Mouse (Mus musculus) CH12.LX (cell line): Measurements from ENCODE around the gene Enkd1. TPM values are rescaled to one million over a fixed set of nuclear protein-coding genes. Genes with fewer than 3 reads are reported as not detected.

ENCODE experiments used
- DNase-seq: peaks from one replicate; pipeline ENCODE4 v3.0.0-alpha.2; 2013; ENCODE audit errors: extremely low read depth
- H3K27ac ChIP-seq: 2 replicates; pipeline ENCODE4 v1.5.1; 2012; ENCODE audit warnings: low read depth, mild to moderate bottlenecking, control low read depth, moderate library complexity; ENCODE audit not compliant: insufficient read depth
- H3K27me3 ChIP-seq: replicated peaks from 2 replicates; pipeline ENCODE3; 2012; ENCODE audit warnings: inconsistent platforms
- H3K36me3 ChIP-seq, 2 experiments: replicated peaks in 1 of 2; 2 replicates each; pipeline versions ENCODE3 to v1.6.1; 2012; ENCODE audit warnings: inconsistent platforms in 1 of 2, low read length in 1 of 2, mild to moderate bottlenecking in 1 of 2, mixed read lengths in 1 of 2, moderate library complexity in 1 of 2; ENCODE audit not compliant: control insufficient read depth in 1 of 2, insufficient read depth in 1 of 2
- H3K4me1 ChIP-seq, 2 experiments: 2 replicates each; pipeline ENCODE4 v1.6.1; 2012; ENCODE audit warnings: inconsistent platforms in 1 of 2, moderate library complexity in 1 of 2; ENCODE audit not compliant: insufficient read depth in 2 of 2, control insufficient read depth in 1 of 2
- H3K4me2 ChIP-seq: 2 replicates; pipeline ENCODE4 v1.6.1; 2012; ENCODE audit warnings: low read depth, mild to moderate bottlenecking, control low read depth; ENCODE audit not compliant: poor library complexity, insufficient read depth, severe bottlenecking
- H3K4me3 ChIP-seq, 3 experiments: fragments of 150-350 bp in 1 of 3; sonication (generic) in 1 of 3; replicated peaks in 1 of 3; 2 replicates each; pipeline versions ENCODE3 to v1.5.1; 2011 to 2012; ENCODE audit warnings: low read depth in 2 of 3, low read length in 2 of 3, mild to moderate bottlenecking in 2 of 3, moderate library complexity in 2 of 3, control low read depth in 1 of 3, improper control_type of control experiment in 1 of 3, inconsistent platforms in 1 of 3, mixed read lengths in 1 of 3; ENCODE audit not compliant: poor library complexity in 1 of 3
- H3K79me2 ChIP-seq: replicated peaks from 2 replicates; pipeline ENCODE4 v1.6.1; 2012; ENCODE audit warnings: mild to moderate bottlenecking, moderate library complexity; ENCODE audit not compliant: control insufficient read depth, poor library complexity, insufficient read depth, severe bottlenecking; ENCODE audit errors: extremely low read depth
- H3K9ac ChIP-seq: 2 replicates; pipeline ENCODE4 v1.6.1; 2012; ENCODE audit warnings: low read depth, mild to moderate bottlenecking, control low read depth, moderate library complexity; ENCODE audit not compliant: insufficient read depth
- H3K9me3 ChIP-seq: replicated peaks from 2 replicates; pipeline ENCODE3; 2012; ENCODE audit warnings: low read length, inconsistent platforms, mixed read lengths
- BHLHE40 ChIP-seq: IDR thresholded peaks from 2 replicates; pipeline ENCODE4 v1.6.1; 2011; ENCODE audit warnings: mild to moderate bottlenecking, low read depth, low read length, improper control_type of control experiment
- CHD2 ChIP-seq: IDR thresholded peaks from 2 replicates; pipeline ENCODE4 v1.6.1; 2011; ENCODE audit warnings: low read length, improper control_type of control experiment
- CTCF ChIP-seq, 2 experiments: IDR thresholded peaks in 1 of 2; conservative IDR thresholded peaks in 1 of 2; 2 replicates each; pipeline ENCODE4 v1.5.1; 2011 to 2012; ENCODE audit warnings: low read depth in 2 of 2, low read length in 2 of 2, improper control_type of control experiment in 1 of 2, inconsistent platforms in 1 of 2, mild to moderate bottlenecking in 1 of 2, moderate library complexity in 1 of 2
- GABPA ChIP-seq: IDR thresholded peaks from 2 replicates; pipeline ENCODE4 v1.6.1; 2012; ENCODE audit warnings: low read depth, low read length, improper control_type of control experiment, inconsistent platforms; ENCODE audit not compliant: insufficient replicate concordance
- HCFC1 ChIP-seq: IDR thresholded peaks from 2 replicates; pipeline ENCODE4 v1.6.1; 2012; ENCODE audit warnings: low read depth, mild to moderate bottlenecking, inconsistent platforms, low read length, improper control_type of control experiment
- KAT2A ChIP-seq: IDR thresholded peaks from 2 replicates; pipeline ENCODE4 v1.6.1; 2012; ENCODE audit warnings: low read length, improper control_type of control experiment, inconsistent platforms; ENCODE audit not compliant: insufficient replicate concordance
- MAX ChIP-seq: IDR thresholded peaks from 2 replicates; pipeline ENCODE4 v1.6.1; 2011; ENCODE audit warnings: low read length, improper control_type of control experiment
- MYC ChIP-seq: IDR thresholded peaks from 2 replicates; pipeline ENCODE4 v1.6.1; 2011; ENCODE audit warnings: low read depth, mild to moderate bottlenecking, improper control_type of control experiment, low read length
- PAX5 ChIP-seq: IDR thresholded peaks from 2 replicates; pipeline ENCODE4 v1.6.1; 2012; ENCODE audit warnings: low read length, inconsistent platforms, mixed read lengths
- POLR2A ChIP-seq: IDR thresholded peaks from 2 replicates; pipeline ENCODE4 v1.6.1; 2011; ENCODE audit warnings: low read depth, mild to moderate bottlenecking, improper control_type of control experiment, low read length
- RAD21 ChIP-seq: IDR thresholded peaks from 2 replicates; pipeline ENCODE4 v1.6.1; 2011; ENCODE audit warnings: low read depth, mild to moderate bottlenecking, low read length, improper control_type of control experiment, moderate library complexity
- SIN3A ChIP-seq: IDR thresholded peaks from 2 replicates; pipeline ENCODE4 v1.6.1; 2012; ENCODE audit warnings: low read length, improper control_type of control experiment, inconsistent platforms
- SMC3 ChIP-seq: IDR thresholded peaks from 2 replicates; pipeline ENCODE4 v1.6.1; 2011; ENCODE audit warnings: low read depth, low read length, improper control_type of control experiment
- TBP ChIP-seq: conservative IDR thresholded peaks from 2 replicates; pipeline ENCODE4 v1.6.1; 2011; ENCODE audit warnings: low read depth, low read length, improper control_type of control experiment
- UBTF ChIP-seq: IDR thresholded peaks from 2 replicates; pipeline ENCODE4 v1.6.1; 2012; ENCODE audit warnings: low read depth, mild to moderate bottlenecking, inconsistent platforms, low read length, improper control_type of control experiment, moderate library complexity
- ZKSCAN1 ChIP-seq: IDR thresholded peaks from 2 replicates; pipeline ENCODE4 v1.6.1; 2012; ENCODE audit warnings: low read depth, inconsistent platforms, low read length, improper control_type of control experiment, borderline replicate concordance
- dilution Hi-C: fragments of 300-500 bp; cut with MboI; formaldehyde crosslinking; loops from 2 replicates; pipeline ENCODE4 v1.14.3; 2020; ENCODE audit warnings: low sequenced_read_pairs; ENCODE audit not compliant: extremely low pct_unique_long_range_greater_than_20kb, extremely low pct_ligation_motif_present
- in situ Hi-C: fragments of 300-500 bp; cut with MboI; formaldehyde crosslinking; loops from 3 replicates; pipeline ENCODE4 v1.14.3; 2019; ENCODE audit warnings: low sequenced_read_pairs, low pct_ligation_motif_present, low pct_unique_long_range_greater_than_20kb, mixed read lengths
- polyA plus RNA-seq: library from polyadenylated mRNA; unstranded; fragments of >175 nt; gene quantifications from 2 replicates; pipeline ENCODE4 v1.2.1, GENCODE M21; 2012; ENCODE audit warnings: low read depth; ENCODE audit not compliant: insufficient read length
- total RNA-seq, 2 experiments: library from RNA; depleted of rRNA; stranded (reverse); fragments of 300-350 nt in 1 of 2; fragments of >200 nt in 1 of 2; gene quantifications; 2 replicates each; pipeline ENCODE4 v1.2.3; 2012 to 2014

Enkd1 gene
- total and polyA plus RNA-seq, 3 experiments, result 15.6 to 35.9 (median 27.4) TPM

GRCm38 (mm10) chr8:105716302-105716945, 8.4 kb upstream of the Enkd1 start:
- H3K9me3 ChIP-seq, result no peaks in the 10 kb centered on the region
- H3K4me1 ChIP-seq, result no peaks in the 10 kb centered on the region
- H3K27me3 ChIP-seq, result no peaks in the 10 kb centered on the region
- peaks cover 0 to 11% of the 10 kb centered on the region in 2 experiments for H3K36me3 ChIP-seq
- H3K4me3 ChIP-seq, result no peak overlapping the region
- TF ChIP-seq SMC3 (peak; percentile 46), POLR2A (no peak), CTCF (conservative IDR thresholded peaks at IDR 0.05 in 1 of 2, IDR thresholded peaks at IDR 0.05 in 1 of 2; ENCODE audit: low read depth in 2 of 2, low read length in 2 of 2) (peak in 1 of 2 experiments; percentile 51; a peak in 2 of 4 replicates)
- in situ Hi-C loops, result loop anchor here (25.0 kb wide), 1 partner anchor 321 kb away; no protein-coding TSS in a partner anchor
- no peak overlapping the region for H3K4me2 ChIP-seq
- no peak overlapping the region for H3K27ac ChIP-seq
- H3K79me2 ChIP-seq, result no peaks in the 10 kb centered on the region
- H3K9ac ChIP-seq, result no peak overlapping the region
- dilution Hi-C loops, result no loop called here
- DNase-seq, result no peak

GRCm38 (mm10) chr8:105715042-105715441, 7.0 kb upstream of the Enkd1 start:
- Histone ChIP-seq H3K9me3 (no peaks in the 10 kb centered on the region), H3K27ac (no peak overlapping the region), H3K36me3 (peaks cover 0 to 11% of the 10 kb centered on the region in 2 experiments), H3K4me2 (no peak overlapping the region), H3K9ac (no peak overlapping the region), H3K4me1 (no peaks in the 10 kb centered on the region), H3K27me3 (no peaks in the 10 kb centered on the region), H3K79me2 (no peaks in the 10 kb centered on the region), H3K4me3 (no peak overlapping the region)
- in situ Hi-C loops, result loop anchor here (25.0 kb wide), 1 partner anchor 322 kb away; no protein-coding TSS in a partner anchor
- TF ChIP-seq SIN3A (no peak), TBP (no peak), PAX5 (no peak), HCFC1 (no peak), CHD2 (no peak), UBTF (no peak), ZKSCAN1 (no peak), KAT2A (no peak), MAX (no peak), BHLHE40 (no peak), GABPA (no peak), RAD21 (no peak), MYC (no peak)
- DNase-seq, result no peak
- dilution Hi-C loops, result no loop called here
